Mouse (Mus musculus) effector memory CD4-positive, alpha-beta T cell, adult 7 months (primary cell): ENCODE measurements around the gene Ror2. TPM values are rescaled to one million over a fixed set of nuclear protein-coding genes. Genes with fewer than 3 reads are reported as not detected.

ENCODE experiments used
- polyA plus RNA-seq: library from polyadenylated mRNA; unstranded; fragments of 100-300 nt; shearing (Covaris generic); gene quantifications from one replicate; pipeline ENCODE4 v1.2.1, GENCODE M21; 2017

Gene Ror2
- polyA plus RNA-seq = 0.43 TPM

GRCm38 (mm10) chr13:53285756-53286361 is at the start of gene Ror2:
TSS of gene Ror2 (minus strand) at chr13:53286124.

Other genes starting within 250 kb of the Ror2 start
- gene Sptlc1, start 91.3 kb upstream of the Ror2 start, polyA plus RNA-seq = 38.6 TPM
- not detected for gene Msx2, start 186.9 kb upstream of the Ror2 start, polyA plus RNA-seq